Mouse (Mus musculus) intestine, embryonic 16.5 days (tissue): ENCODE results near the gene Prkar1b. TPM values are rescaled to one million over a fixed set of nuclear protein-coding genes. Genes with fewer than 3 reads are reported as not detected.
A peak's percentile ranks its signal among the peaks of the same experiment; 100 is the strongest.

Experiments
- ATAC-seq: fragments of 200-750 bp; cut with Nextera tagmentation; 2 replicates; pipeline ENCODE4 v1.8.0; 2017; ENCODE audit warnings: moderate TSS enrichment, moderate library complexity
- H3K27ac ChIP-seq: fragments of 300-500 bp; sonication (generic); 2 replicates; pipeline ENCODE4 v1.5.1; 2014; ENCODE audit warnings: mild to moderate bottlenecking, low read length
- H3K27me3 ChIP-seq: fragments of 300-500 bp; sonication (generic); replicated peaks from 2 replicates; pipeline ENCODE4 v1.6.1; 2014; ENCODE audit warnings: low read length, control low read depth, mixed read lengths; ENCODE audit not compliant: control insufficient read depth, insufficient read depth
- H3K36me3 ChIP-seq: fragments of 300-500 bp; sonication (generic); 2 replicates; pipeline ENCODE4 v1.6.1; 2014; ENCODE audit warnings: low read length, control low read depth; ENCODE audit not compliant: control insufficient read depth, insufficient read depth
- H3K4me1 ChIP-seq: fragments of 300-500 bp; sonication (generic); 2 replicates; pipeline ENCODE4 v1.6.1; 2014; ENCODE audit warnings: low read length, control low read depth, mixed read lengths; ENCODE audit not compliant: control insufficient read depth, insufficient read depth
- H3K4me2 ChIP-seq: fragments of 300-500 bp; sonication (generic); 2 replicates; pipeline ENCODE4 v1.6.1; 2014; ENCODE audit warnings: low read depth, low read length, control low read depth
- H3K4me3 ChIP-seq: fragments of 300-500 bp; sonication (generic); 2 replicates; pipeline ENCODE4 v1.5.1; 2014; ENCODE audit warnings: mild to moderate bottlenecking, low read length
- H3K9ac ChIP-seq: fragments of 300-500 bp; sonication (generic); 2 replicates; pipeline ENCODE4 v1.6.1; 2014; ENCODE audit warnings: low read depth, low read length
- H3K9me3 ChIP-seq: fragments of 300-500 bp; sonication (generic); 2 replicates; pipeline ENCODE4 v1.6.1; 2016; ENCODE audit warnings: low read length, control low read depth; ENCODE audit not compliant: control insufficient read depth
- WGBS: fragments of 180-500 bp; shearing (Covaris S2); extraction: QIAGEN DNeasy Blood & Tissue Kit; methylation state at CpG from one replicate; pipeline ENCODE4 v1.1.7; 2014; 5-methylcytosine and 5-hydroxymethylcytosine counted together
- polyA plus RNA-seq: library from polyadenylated mRNA; unstranded; fragments of >200 nt; fragmentation: Nextera tagmentation; extraction: Ambion mirVana; gene quantifications from 2 replicates; pipeline ENCODE4 v1.2.1, GENCODE M21; 2015

The Prkar1b gene
- polyA plus RNA-seq, 1 experiment from 2014 or later: 23.6 TPM

- Histone ChIP-seq H3K9ac (0 out of 2 replicates have a peak overlapping the region, but pooled peaks have one; percentile 1), H3K4me1 (peaks cover 14% of the 10 kb centered on the region), H3K36me3 (peaks cover 12% of the 10 kb centered on the region), H3K4me3 (no peak overlapping the region), H3K27ac (0 out of 2 replicates have a peak overlapping the region, but pooled peaks have one; percentile 12), H3K4me2 (no peak overlapping the region), H3K9me3 (no peaks in the 10 kb centered on the region), H3K27me3 (no peaks in the 10 kb centered on the region)
- 31% methylated on average over 10 of the region's 10 CpGs for WGBS
- ATAC-seq: peak; percentile 67
Measured at GRCm38 (mm10) chr5:139174556-139175547, 25.1 kb upstream of the Prkar1b start.

GRCm38 (mm10) chr5:139174141-139174540 is 24.3 kb upstream of the Prkar1b start:
- H3K27ac ChIP-seq: 0 out of 2 replicates have a peak overlapping the region, but pooled peaks have one; percentile 12
- peak; percentile 29 for ATAC-seq
- no peaks in the 10 kb centered on the region for H3K27me3 ChIP-seq
- H3K4me2 ChIP-seq: no peak overlapping the region
- H3K9ac ChIP-seq: 0 out of 2 replicates have a peak overlapping the region, but pooled peaks have one; percentile 1
- H3K4me1 ChIP-seq: peaks cover 14% of the 10 kb centered on the region
- H3K36me3 ChIP-seq: peaks cover 12% of the 10 kb centered on the region
- H3K4me3 ChIP-seq: no peak overlapping the region
- WGBS: 20% methylated on average over 10 of the region's 10 CpGs
- no peaks in the 10 kb centered on the region for H3K9me3 ChIP-seq

DNA sequence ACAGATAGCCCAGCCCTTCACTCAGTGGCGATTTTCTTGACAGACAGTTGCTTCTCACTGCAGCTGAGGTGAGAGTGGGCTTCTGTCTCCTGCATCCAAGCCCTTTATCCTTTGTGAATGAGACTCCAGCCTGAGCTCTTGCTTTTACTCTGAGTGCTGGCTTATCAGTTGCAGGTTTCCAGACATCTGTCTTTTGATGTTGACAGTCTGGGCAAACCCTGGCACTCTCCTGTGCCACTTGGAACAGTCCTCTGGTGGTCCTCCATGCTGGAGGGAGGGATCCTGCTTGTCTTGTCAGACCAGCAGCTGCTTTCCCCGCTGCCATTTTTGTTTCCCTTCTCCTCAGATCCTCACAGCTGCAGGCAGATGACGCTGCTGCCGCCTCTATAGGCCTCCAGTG is 22.1 kb upstream of the Prkar1b start:
- H3K4me2 ChIP-seq: no peak overlapping the region
- H3K9ac ChIP-seq: no peak overlapping the region
- no peaks in the 10 kb centered on the region for H3K9me3 ChIP-seq
- H3K4me3 ChIP-seq: no peak overlapping the region
- peaks cover 14% of the 10 kb centered on the region for H3K4me1 ChIP-seq
- ATAC-seq: no peak
- H3K27me3 ChIP-seq: no peaks in the 10 kb centered on the region
- H3K36me3 ChIP-seq: peaks cover 8% of the 10 kb centered on the region
- 93% methylated on average over 4 of the region's 4 CpGs for WGBS
- no peak overlapping the region for H3K27ac ChIP-seq

DNA sequence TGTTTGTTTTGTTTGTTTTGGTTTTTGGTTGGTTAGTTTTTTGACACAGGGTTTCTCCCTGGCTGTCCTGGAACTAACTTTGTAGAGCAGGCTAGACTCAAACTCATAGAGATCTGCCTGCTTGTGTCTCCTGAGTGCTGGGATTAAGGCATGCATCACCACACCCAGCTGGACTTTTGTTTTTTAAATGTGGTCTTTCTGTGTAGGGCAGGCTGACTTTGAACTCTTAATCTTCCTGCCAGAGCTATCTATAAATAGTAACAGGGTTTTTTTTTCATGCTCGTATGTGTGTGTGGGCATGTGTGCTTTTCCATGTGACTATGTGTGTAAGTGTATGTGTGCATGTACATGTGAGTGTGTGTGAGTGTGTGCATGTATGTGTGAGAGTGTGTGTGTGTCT is 17.7 kb upstream of the Prkar1b start:
- Histone ChIP-seq H3K36me3 (peaks cover 11% of the 10 kb centered on the region), H3K27me3 (no peaks in the 10 kb centered on the region), H3K9ac (no peak overlapping the region), H3K4me3 (no peak overlapping the region), H3K9me3 (no peaks in the 10 kb centered on the region), H3K27ac (no peak overlapping the region), H3K4me1 (no peaks in the 10 kb centered on the region), H3K4me2 (no peak overlapping the region)
- WGBS: 64% methylated on average over 1 of the region's 1 CpGs
- ATAC-seq: no peak

- Histone ChIP-seq H3K36me3 (peaks cover 11% of the 10 kb centered on the region), H3K9me3 (no peaks in the 10 kb centered on the region), H3K27me3 (no peaks in the 10 kb centered on the region), H3K27ac (no peak overlapping the region), H3K4me3 (no peak overlapping the region), H3K4me2 (no peak overlapping the region), H3K9ac (no peak overlapping the region), H3K4me1 (no peaks in the 10 kb centered on the region)
- ATAC-seq: no peak
- WGBS: 84% methylated on average over 6 of the region's 6 CpGs
Measured at GRCm38 (mm10) chr5:139166781-139167361, 17.1 kb upstream of the Prkar1b start.

DNA sequence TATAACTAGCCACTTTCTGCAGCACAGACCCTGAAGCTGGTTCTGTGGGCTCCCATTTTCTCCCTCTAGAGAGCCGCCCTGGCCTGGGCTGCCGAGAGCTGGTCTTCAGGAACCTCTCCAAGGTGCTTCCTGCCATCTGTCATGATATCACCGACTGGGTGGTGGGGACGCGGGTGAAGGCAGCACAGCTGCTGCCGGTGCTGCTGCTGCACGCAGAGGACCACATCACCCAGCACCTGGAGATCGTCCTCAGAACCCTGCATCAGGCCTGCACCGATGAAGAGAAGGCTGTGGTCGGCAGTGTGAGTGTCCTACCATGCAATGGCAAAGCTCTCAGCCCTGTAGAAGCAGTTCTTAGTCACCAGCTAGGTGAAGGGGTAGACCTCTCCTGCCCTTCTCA is 11.8 kb upstream of the Prkar1b start:
- Histone ChIP-seq H3K27ac (no peak overlapping the region), H3K4me3 (no peak overlapping the region), H3K9ac (no peak overlapping the region), H3K9me3 (no peaks in the 10 kb centered on the region), H3K4me1 (no peaks in the 10 kb centered on the region), H3K27me3 (no peaks in the 10 kb centered on the region), H3K36me3 (peaks cover 7% of the 10 kb centered on the region), H3K4me2 (no peak overlapping the region)
- ATAC-seq: no peak
- 68% methylated on average over 10 of the region's 10 CpGs for WGBS

DNA sequence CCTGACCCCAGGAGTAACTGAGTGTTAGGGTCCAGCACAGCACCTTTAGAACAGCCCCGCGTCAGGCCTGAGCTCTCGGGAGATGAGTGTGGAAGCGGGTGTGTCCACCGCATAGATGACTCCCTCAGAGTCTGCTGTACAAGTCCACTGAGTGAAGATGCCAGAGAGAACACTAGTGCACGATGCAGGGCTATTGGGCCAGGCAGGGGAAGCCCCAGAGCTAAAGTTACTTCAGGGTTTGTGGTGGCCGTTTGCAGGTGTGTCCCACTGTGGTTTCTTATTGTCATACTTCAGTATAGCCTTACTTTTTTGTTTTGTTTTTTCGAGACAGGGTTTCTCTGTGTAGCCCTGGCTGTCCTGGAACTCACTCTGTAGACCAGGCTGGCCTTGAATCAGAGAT is 11.1 kb upstream of the Prkar1b start:
- Histone ChIP-seq H3K9ac (no peak overlapping the region), H3K36me3 (peaks cover 7% of the 10 kb centered on the region), H3K9me3 (no peaks in the 10 kb centered on the region), H3K27me3 (no peaks in the 10 kb centered on the region), H3K4me2 (no peak overlapping the region), H3K4me1 (no peaks in the 10 kb centered on the region), H3K27ac (no peak overlapping the region), H3K4me3 (no peak overlapping the region)
- no peak for ATAC-seq
- 82% methylated on average over 8 of the region's 8 CpGs for WGBS

DNA sequence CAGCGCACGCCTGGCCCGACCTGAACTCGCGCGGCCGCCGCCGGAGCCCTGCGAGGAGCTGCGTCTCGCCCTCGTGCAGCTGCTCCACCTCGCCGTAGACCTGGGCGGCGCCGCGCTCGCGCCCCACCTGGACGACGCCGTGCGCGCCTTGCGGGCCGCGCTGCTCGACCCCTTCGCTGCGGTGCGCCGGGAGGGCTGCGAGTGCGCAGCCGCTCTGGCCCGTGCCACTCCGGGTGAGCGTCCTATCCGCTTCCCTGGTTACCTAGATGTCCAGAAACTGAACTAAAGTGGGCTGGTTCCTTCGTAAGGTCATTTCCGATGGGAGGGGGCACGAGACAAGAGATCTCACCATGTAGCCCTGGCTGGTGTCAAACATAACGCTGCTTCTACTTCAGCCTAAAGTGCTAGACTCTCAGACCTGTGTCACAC is 816 bp upstream of the Prkar1b start:
- Histone ChIP-seq H3K9me3 (no peaks in the 10 kb centered on the region), H3K36me3 (peaks cover 6% of the 10 kb centered on the region), H3K9ac (peak overlapping the region; percentile 80), H3K4me2 (peak overlapping the region; percentile 90), H3K4me3 (peak overlapping the region; percentile 92), H3K27ac (peak overlapping the region; percentile 37), H3K4me1 (peaks cover 15% of the 10 kb centered on the region), H3K27me3 (no peaks in the 10 kb centered on the region)
- peak; percentile 39 for ATAC-seq
- WGBS: 0% methylated on average over 44 of the region's 45 CpGs

GRCm38 (mm10) chr5:139149006-139149672 is 662 bp downstream of the Prkar1b start:
- peak overlapping the region; percentile 68 for H3K27ac ChIP-seq
- peak; percentile 76 for ATAC-seq

More at GRCm38 (mm10) chr5:139149006-139149672, 662 bp downstream of the Prkar1b start:
- peak overlapping the region; percentile 92 for H3K4me3 ChIP-seq
- peaks cover 15% of the 10 kb centered on the region for H3K4me1 ChIP-seq
- WGBS: 23% methylated on average over 11 of the region's 11 CpGs
- H3K9ac ChIP-seq: peak overlapping the region; percentile 57
- H3K36me3 ChIP-seq: peaks cover 3% of the 10 kb centered on the region
- peak overlapping the region; percentile 53 for H3K4me2 ChIP-seq
- H3K9me3 ChIP-seq: no peaks in the 10 kb centered on the region
- H3K27me3 ChIP-seq: no peaks in the 10 kb centered on the region
